Mouse (Mus musculus) midbrain, embryonic 12.5 days (tissue): Measurements from ENCODE around the gene Nemf. TPM values are rescaled to one million over a fixed set of nuclear protein-coding genes. Genes with fewer than 3 reads are reported as not detected.
A peak's percentile ranks its signal among the peaks of the same experiment; 100 is the strongest.
"Not testable (repeated sequence)": the region's sequence is repeated elsewhere in the genome, so short reads cannot be mapped to it uniquely, and the experiment has no call there.

Experiments
- ATAC-seq: fragments of 200-750 bp; cut with Nextera tagmentation; 2 replicates; pipeline ENCODE4 v1.8.0; 2017; ENCODE audit warnings: low read depth, moderate TSS enrichment, moderate library complexity; ENCODE audit not compliant: low FRiP score
- H3K27ac ChIP-seq: fragments of 300-500 bp; sonication (generic); replicated peaks from 2 replicates; pipeline ENCODE4 v1.5.1; 2016; ENCODE audit warnings: mild to moderate bottlenecking
- H3K27me3 ChIP-seq: fragments of 300-500 bp; sonication (generic); 2 replicates; pipeline ENCODE4 v1.6.1; 2016; ENCODE audit warnings: mild to moderate bottlenecking
- H3K36me3 ChIP-seq: fragments of 300-500 bp; sonication (generic); 2 replicates; pipeline ENCODE4 v1.6.1; 2016
- H3K4me1 ChIP-seq: fragments of 300-500 bp; sonication (generic); 2 replicates; pipeline ENCODE4 v1.6.1; 2016
- H3K4me2 ChIP-seq: fragments of 300-500 bp; sonication (generic); replicated peaks from 2 replicates; pipeline ENCODE4 v1.6.1; 2016; ENCODE audit warnings: mild to moderate bottlenecking, moderate library complexity
- H3K4me3 ChIP-seq: fragments of 300-500 bp; sonication (generic); 2 replicates; pipeline ENCODE4 v1.5.1; 2016; ENCODE audit warnings: mild to moderate bottlenecking
- H3K9ac ChIP-seq: fragments of 300-500 bp; sonication (generic); replicated peaks from 2 replicates; pipeline ENCODE4 v1.6.1; 2016; ENCODE audit warnings: mild to moderate bottlenecking, moderate library complexity
- H3K9me3 ChIP-seq: fragments of 300-500 bp; sonication (generic); 2 replicates; pipeline ENCODE4 v1.6.1; 2016; ENCODE audit warnings: mild to moderate bottlenecking
- WGBS: fragments of 180-500 bp; shearing (Covaris S2); methylation state at CpG from one replicate; pipeline ENCODE4 v1.1.7; 2016; 5-methylcytosine and 5-hydroxymethylcytosine counted together
- polyA plus RNA-seq: library from polyadenylated mRNA; unstranded; fragments of >200 nt; fragmentation: Nextera tagmentation; extraction: Ambion mirVana; gene quantifications from 2 replicates; pipeline ENCODE4 v1.2.1, GENCODE M21; 2016

Gene Nemf
- polyA plus RNA-seq, result 95.2 and 101 TPM in 2 replicates

DNA sequence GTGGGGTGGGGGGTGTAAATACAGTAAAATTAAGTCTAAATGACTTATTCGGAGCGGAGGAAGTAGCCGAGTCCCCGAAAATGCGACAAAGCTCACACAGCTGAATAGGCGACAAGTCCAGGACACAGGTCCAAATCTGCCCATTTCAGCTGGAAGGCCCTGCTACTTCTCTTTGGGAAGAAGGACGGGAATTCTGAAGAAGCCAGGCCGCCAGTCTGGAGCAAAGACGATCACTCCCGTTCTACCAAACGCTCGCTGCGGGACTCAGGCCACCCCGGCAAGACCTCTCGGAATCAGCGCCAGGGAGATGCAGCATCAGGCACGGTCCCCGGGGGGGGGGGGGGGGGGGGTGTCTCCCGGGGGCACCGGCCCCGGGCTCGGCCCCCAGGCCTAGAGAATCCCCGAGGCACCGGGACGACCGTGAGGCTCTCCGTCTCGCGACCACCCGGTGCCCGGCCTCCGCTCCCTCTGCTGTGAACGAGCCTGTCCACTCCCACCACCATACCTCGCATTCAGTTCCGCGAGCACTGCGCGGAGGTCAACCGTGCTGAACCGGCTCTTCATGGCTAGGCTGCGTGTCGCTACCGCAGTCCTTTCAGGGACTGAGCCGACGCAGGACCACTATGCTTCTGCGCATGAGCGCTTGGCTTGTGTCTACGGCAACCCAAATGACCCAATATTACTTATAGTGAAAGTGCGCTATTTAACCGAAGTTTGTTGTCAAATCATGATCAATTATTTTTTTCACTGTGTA is at the start of gene Nemf:
TSS of gene Nemf (minus strand) at position 620 of the 754 bp plus-strand sequence.
- H3K36me3 ChIP-seq, result peaks cover 25% of the 10 kb centered on the region
- ATAC-seq, result peak; percentile 62

DNA sequence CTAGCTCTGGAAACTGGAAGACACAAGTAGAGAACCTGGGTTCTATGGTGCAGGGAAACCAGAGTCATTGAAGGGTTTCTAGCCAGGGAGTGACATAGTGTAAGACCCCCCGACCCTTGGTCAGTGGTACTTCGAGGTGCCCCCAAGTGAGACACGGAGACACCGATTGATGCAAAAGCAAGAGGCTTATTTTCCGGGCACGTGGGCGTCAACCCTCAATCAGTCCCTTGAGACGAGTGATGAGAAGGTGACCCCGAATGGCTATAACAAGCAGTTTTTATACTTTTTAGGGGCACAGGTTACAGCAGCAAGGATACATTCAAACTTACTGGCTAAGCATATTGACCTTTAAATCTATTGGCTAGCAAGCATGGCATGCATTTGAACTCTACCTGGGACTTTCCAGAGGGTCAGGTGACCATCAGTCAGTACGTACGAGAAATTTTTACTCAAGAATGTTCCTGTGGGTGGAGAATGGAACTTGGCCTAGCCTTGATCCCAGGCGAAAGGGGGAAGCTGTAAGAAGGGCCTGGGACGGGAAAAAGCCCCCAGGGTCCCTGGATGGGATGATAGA is 45.7 kb upstream of the Nemf start:
- H3K4me2 ChIP-seq, result no peak overlapping the region
- no peak overlapping the region for H3K9ac ChIP-seq
- H3K4me3 ChIP-seq, result no peak overlapping the region
- WGBS, result 90% methylated on average over 13 of the region's 13 CpGs
- H3K27me3 ChIP-seq, result no peaks in the 10 kb centered on the region
- no peak overlapping the region for H3K27ac ChIP-seq
- H3K36me3 ChIP-seq, result no peaks in the 10 kb centered on the region
- no peak for ATAC-seq
- H3K9me3 ChIP-seq, result no peaks in the 10 kb centered on the region
- no peaks in the 10 kb centered on the region for H3K4me1 ChIP-seq

More for the DNA sequence above, at the start of gene Nemf:
- WGBS, result 1% methylated on average over 37 of the region's 50 CpGs
- H3K9ac ChIP-seq, result peak within 1 kb of the TSS; percentile 94
- peaks cover 11% of the 10 kb centered on the region for H3K4me1 ChIP-seq
- H3K4me3 ChIP-seq, result peak within 1 kb of the TSS; percentile 92
- no peaks in the 10 kb centered on the region for H3K9me3 ChIP-seq
- H3K4me2 ChIP-seq, result peak within 1 kb of the TSS; percentile 67
- H3K27ac ChIP-seq, result peak within 1 kb of the TSS; percentile 87
- H3K27me3 ChIP-seq, result no peaks in the 10 kb centered on the region

DNA sequence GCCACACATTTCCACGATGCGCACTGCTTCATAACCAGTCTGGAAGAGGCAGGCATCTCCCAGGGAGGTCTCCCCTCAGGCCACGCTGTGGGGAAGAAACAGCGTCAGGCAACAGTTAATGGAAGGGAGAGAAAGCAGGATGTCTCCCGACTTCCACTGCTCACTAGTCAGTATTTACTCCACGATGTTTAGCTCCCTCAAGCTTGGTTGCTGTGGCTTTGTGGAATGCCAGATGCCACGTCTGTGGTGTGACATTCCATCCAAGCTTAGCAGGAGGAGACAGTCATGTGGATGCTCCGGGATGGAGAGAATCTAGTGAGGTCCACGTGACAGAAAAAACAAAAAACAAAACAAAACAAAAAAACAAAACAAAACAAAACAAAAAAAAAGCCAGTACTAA is 45.1 kb upstream of the Nemf start:
- Histone ChIP-seq H3K9me3 (no peaks in the 10 kb centered on the region), H3K27ac (no peak overlapping the region), H3K4me1 (no peaks in the 10 kb centered on the region), H3K4me3 (no peak overlapping the region), H3K27me3 (no peaks in the 10 kb centered on the region), H3K9ac (no peak overlapping the region), H3K36me3 (no peaks in the 10 kb centered on the region), H3K4me2 (no peak overlapping the region)
- 62% methylated on average over 9 of the region's 9 CpGs for WGBS
- ATAC-seq, result no peak

DNA sequence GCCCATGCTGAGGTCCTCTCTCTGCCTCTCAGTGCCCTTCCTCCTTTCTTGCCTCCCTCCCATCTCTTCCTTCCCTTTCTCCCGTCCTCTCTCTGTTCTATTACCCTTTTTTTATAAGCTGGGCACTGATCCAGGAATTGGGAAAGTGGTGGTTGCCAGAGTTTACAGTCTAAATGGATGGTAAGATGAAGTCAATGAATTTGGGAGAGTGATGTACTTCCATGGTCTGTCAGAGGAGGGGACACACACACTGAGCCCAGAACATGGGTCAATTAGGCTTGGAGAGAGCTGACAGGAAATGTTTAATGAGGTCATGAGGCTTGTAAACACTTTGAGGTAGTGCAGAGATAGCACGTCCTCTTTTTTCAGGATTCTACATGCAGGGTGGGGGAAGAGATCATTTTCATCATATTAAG is 43.9 kb upstream of the Nemf start:
- H3K4me2 ChIP-seq, result no peak overlapping the region
- 59% methylated on average over 2 of the region's 2 CpGs for WGBS
- ATAC-seq, result no peak
- no peaks in the 10 kb centered on the region for H3K27me3 ChIP-seq
- H3K9me3 ChIP-seq, result no peaks in the 10 kb centered on the region
- no peak overlapping the region for H3K9ac ChIP-seq
- H3K4me1 ChIP-seq, result no peaks in the 10 kb centered on the region
- H3K27ac ChIP-seq, result no peak overlapping the region
- no peaks in the 10 kb centered on the region for H3K36me3 ChIP-seq
- H3K4me3 ChIP-seq, result no peak overlapping the region

DNA sequence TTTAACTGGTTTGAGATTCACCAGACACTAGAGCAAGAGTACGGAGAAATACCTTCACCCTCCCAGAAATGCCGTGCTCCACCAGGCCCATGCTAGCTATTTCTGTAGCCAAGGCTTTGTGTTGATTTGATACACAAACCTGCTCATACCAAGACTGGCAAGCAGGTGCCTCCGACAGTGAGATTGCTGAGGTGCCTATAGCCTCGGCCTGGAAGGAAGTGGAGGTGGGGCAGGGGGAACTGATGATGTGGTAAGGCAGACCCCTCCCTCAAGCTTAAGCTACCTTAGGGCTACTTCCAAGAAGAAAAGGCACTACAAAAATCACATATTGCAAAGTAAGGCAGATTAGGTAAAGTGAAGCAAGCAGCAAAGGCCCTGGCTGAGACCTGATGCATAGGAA is 43.4 kb upstream of the Nemf start:
- H3K27me3 ChIP-seq, result no peaks in the 10 kb centered on the region
- ATAC-seq, result no peak
- no peaks in the 10 kb centered on the region for H3K36me3 ChIP-seq
- WGBS, result 87% methylated on average over 4 of the region's 4 CpGs
- H3K9ac ChIP-seq, result no peak overlapping the region
- no peaks in the 10 kb centered on the region for H3K9me3 ChIP-seq
- H3K4me1 ChIP-seq, result no peaks in the 10 kb centered on the region
- no peak overlapping the region for H3K4me3 ChIP-seq
- H3K4me2 ChIP-seq, result no peak overlapping the region
- H3K27ac ChIP-seq, result no peak overlapping the region

DNA sequence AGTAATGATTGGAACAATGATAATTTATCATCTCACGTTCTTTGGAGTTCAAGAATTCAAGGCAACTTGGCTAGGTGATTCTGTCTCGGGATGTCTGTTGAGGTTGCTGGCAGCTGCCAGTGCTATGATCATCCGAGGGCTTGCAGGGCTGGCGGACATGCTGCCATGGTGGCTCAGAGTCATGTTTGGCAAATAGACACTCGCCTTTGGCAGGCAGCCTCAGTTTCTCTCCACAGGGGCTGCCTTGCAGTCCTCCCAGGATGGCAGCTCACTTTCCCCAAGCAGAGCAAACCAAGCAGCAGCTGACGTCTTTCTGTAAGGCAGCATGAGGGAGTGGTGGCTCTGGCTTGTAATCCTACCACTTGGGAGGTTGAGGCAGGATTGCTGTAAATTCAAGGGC is 37.5 kb upstream of the Nemf start:
- no peak overlapping the region for H3K9ac ChIP-seq
- H3K27ac ChIP-seq, result no peak overlapping the region
- no peaks in the 10 kb centered on the region; the same call in 1 of the 2 replicates for H3K27me3 ChIP-seq
- H3K4me3 ChIP-seq, result no peak overlapping the region
- H3K36me3 ChIP-seq, result no peaks in the 10 kb centered on the region
- 83% methylated on average over 6 of the region's 6 CpGs for whole genome bisulfite sequencing
- no peaks in the 10 kb centered on the region for H3K9me3 ChIP-seq
- ATAC-seq, result no peak
- H3K4me2 ChIP-seq, result no peak overlapping the region
- no peaks in the 10 kb centered on the region for H3K4me1 ChIP-seq

DNA sequence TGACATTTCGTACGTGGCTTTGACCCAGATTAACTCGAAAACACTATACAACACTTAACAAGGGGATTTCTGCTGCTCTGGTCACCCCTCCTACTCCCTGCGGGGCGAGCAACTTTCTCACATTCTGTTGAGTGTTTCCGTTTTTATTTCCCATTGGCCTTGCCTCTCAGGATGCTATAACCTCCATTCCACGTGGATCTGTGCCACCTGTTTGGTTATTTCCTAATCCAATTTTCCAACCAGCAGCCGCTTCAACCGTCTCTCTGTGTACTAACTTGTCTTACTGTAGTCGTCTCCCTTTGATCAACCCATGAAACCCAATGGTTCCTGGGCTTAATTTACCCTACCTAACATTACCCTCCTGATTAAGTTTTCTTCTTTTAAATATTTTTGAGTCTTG is 36.1 kb upstream of the Nemf start:
- Histone ChIP-seq H3K9ac (no peak overlapping the region), H3K27ac (no peak overlapping the region), H3K27me3 (no peaks in the 10 kb centered on the region; the same call in 1 of the 2 replicates), H3K4me3 (no peak overlapping the region), H3K4me1 (no peaks in the 10 kb centered on the region), H3K36me3 (no peaks in the 10 kb centered on the region), H3K4me2 (no peak overlapping the region), H3K9me3 (no peaks in the 10 kb centered on the region)
- no peak for ATAC-seq
- 77% methylated on average over 10 of the region's 10 CpGs for WGBS

DNA sequence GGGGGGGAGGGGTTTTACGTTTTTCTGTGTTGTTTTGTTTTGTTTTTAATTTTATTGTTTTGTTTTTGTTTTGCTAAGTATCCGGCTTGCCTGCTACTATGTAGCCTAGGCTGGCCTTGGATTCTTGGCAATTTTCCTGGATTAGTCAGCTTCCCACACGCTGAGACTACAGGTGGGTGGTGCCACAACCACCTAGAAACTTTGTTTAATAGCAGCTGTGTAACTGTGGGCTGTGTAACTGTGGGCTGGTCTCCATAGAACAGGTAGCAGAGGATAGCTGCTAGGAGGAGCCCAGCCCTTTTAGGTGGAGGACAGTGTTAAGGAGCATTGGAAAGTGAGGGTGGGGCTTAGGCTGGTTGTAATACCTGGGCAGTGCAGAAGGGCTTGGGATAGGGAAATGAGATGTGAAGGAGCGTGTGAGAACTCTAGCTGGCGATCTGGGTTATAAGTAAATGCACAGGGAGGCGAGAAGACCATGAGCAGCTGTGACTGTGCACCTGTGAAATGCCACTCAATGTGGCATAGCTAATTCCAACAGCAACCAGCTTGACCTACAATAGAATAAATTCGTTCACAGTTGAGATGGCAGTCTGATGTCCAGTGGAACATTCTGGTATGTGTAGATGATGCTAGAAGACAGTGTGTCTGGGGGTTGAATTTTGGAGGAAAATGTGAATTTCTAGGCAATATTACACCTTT is 33.2 kb upstream of the Nemf start:
- WGBS, result 77% methylated on average over 7 of the region's 7 CpGs
- ATAC-seq, result no peak
- no peak overlapping the region for H3K27ac ChIP-seq

DNA sequence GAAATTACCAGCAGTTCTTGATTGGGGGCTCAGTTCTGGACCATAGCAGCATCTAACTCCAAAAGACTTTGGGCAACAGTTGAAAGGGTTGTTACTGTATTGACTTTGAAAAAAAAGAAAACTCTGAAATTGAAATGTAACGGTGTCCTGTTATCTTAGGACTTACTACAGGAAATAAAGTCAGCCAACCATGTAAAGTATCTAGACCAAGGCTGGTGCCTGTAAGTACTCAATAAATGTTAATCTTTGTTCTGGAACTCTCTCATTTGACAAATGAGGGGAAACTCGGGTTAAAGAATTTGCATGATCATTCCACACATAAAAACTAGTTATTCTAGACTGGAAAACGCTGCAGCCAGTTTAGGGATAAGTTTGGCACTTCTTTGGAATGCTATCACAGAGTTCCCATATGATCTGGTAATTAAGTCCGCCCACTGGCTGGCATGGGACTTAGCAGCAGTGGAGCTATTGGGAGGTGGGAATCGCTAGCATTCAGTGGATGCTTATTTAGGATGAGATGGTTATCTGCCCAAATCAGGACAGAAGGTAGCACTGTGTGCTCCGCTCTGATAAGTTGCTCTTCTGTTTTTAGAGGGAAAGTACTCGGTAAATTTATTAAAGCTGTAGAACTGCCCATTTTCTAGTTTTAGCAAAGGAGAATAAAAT is 32.4 kb upstream of the Nemf start:
- 79% methylated on average over 7 of the region's 7 CpGs for WGBS
- H3K9me3 ChIP-seq, result no peaks in the 10 kb centered on the region
- no peak for ATAC-seq
- H3K4me1 ChIP-seq, result no peaks in the 10 kb centered on the region
- no peak overlapping the region for H3K4me3 ChIP-seq
- no peaks in the 10 kb centered on the region for H3K36me3 ChIP-seq
- no peak overlapping the region for H3K27ac ChIP-seq
- no peak overlapping the region for H3K4me2 ChIP-seq
- H3K9ac ChIP-seq, result no peak overlapping the region
- no peaks in the 10 kb centered on the region; the same call in 1 of the 2 replicates for H3K27me3 ChIP-seq

More for the DNA sequence above, 33.2 kb upstream of the Nemf start:
- no peaks in the 10 kb centered on the region for H3K9me3 ChIP-seq
- no peak overlapping the region for H3K4me3 ChIP-seq
- H3K36me3 ChIP-seq, result no peaks in the 10 kb centered on the region
- no peak overlapping the region for H3K9ac ChIP-seq
- H3K4me1 ChIP-seq, result no peaks in the 10 kb centered on the region
- H3K27me3 ChIP-seq, result no peaks in the 10 kb centered on the region; the same call in 1 of the 2 replicates
- no peak overlapping the region for H3K4me2 ChIP-seq

DNA sequence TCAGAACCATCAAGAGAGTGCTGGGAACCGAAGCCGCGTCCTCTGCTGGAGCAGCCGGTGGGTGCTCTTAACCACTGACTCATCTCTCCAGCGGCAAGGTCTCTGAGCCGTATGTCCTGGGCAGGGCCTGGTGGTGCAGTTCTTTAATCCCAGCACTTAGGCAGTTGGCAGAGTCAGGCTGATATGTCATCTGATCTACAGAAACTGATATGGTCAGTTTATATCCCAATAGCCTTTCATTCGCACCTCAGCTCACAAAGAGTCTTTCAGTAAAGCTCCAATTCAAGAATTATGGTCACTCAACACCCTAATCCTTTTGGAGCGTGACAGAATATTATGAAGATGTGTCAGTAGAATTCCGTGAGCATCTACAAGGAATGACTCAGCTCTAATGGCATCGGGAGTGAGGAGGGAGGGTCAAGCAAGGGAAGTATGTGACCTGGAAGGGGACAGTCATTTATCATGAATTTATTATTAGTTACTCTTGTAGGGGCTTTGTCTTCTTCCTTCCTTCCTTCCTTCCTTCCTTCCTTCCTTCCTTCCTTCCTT is 31.4 kb upstream of the Nemf start:
- Histone ChIP-seq H3K9me3 (no peaks in the 10 kb centered on the region), H3K4me1 (no peaks in the 10 kb centered on the region), H3K27me3 (no peaks in the 10 kb centered on the region), H3K9ac (no peak overlapping the region), H3K4me3 (no peak overlapping the region), H3K4me2 (no peak overlapping the region), H3K36me3 (no peaks in the 10 kb centered on the region), H3K27ac (no peak overlapping the region)
- no peak for ATAC-seq
- 89% methylated on average over 10 of the region's 10 CpGs for WGBS

DNA sequence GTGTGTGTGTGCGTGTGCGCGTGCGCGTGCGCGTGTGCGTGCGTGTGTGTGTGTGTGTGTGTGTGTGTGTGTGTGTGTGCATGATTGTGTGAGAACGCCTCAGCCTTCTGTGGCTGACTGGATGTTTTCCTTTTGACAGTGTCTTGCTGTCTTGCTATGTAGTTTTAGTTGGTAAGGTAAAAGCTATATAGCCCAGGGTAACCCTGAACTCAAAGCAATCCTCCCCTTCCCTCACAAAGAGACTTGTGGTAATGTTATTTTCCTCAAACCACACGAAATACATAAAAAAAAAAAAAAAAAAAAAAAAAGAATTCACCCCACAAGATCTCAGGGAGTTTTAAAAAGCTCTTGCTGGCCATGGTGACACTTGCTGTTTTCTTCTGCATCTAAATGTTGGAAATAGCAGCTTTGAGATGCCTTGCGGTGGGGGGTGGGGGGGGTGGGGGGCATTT is 29.3 kb upstream of the Nemf start:
- not testable (repeated sequence) for H3K4me1 ChIP-seq, H3K36me3 ChIP-seq, H3K4me3 ChIP-seq, H3K27me3 ChIP-seq, H3K27ac ChIP-seq, H3K9me3 ChIP-seq, H3K4me2 ChIP-seq, H3K9ac ChIP-seq, ATAC-seq
- 85% methylated on average over 8 of the region's 12 CpGs for WGBS
